Mouse (Mus musculus) spleen, adult 2 months (tissue): Measurements from ENCODE around the gene Tcirg1.

ENCODE experiments used
- CTCF ChIP-seq: fragments of 200-500 bp; IDR thresholded peaks from 2 replicates; pipeline ENCODE4 v1.5.1; 2011; ENCODE audit warnings: mild to moderate bottlenecking, inconsistent platforms; ENCODE audit not compliant: insufficient read depth, insufficient read length, insufficient replicate concordance; ENCODE audit errors: extremely low read depth
- POLR2A ChIP-seq: fragments of 200-500 bp; IDR thresholded peaks from 2 replicates; pipeline ENCODE4 v1.6.1; 2011; ENCODE audit warnings: low read depth, low read length, inconsistent platforms

- TF ChIP-seq CTCF: no peak
- TF ChIP-seq POLR2A: no peak
These were observed 2.6 kb downstream of the Tcirg1 start for GRCm38 (mm10) chr19:3904363-3904675.
